Mouse (Mus musculus) liver, adult (tissue): ENCODE measurements around the gene Rpl18a.

Experiments
- GATA4 ChIP-seq: IDR thresholded peaks from 2 replicates; pipeline ENCODE4 v1.6.1; 2014; ENCODE audit warnings: mild to moderate bottlenecking, low read length; ENCODE audit not compliant: insufficient replicate concordance

The Rpl18a gene

GRCm38 (mm10) chr8:70892896-70893655 lies 4.1 kb downstream of the Rpl18a start:
- no peak for TF ChIP-seq GATA4

- no peak for TF ChIP-seq GATA4
Measured at GRCm38 (mm10) chr8:70892022-70892895, 5.0 kb downstream of the Rpl18a start, which contains the start of gene Slc5a5. Gene Slc5a5, minus strand, starts transcription at chr8:70892757.

- TF ChIP-seq GATA4 = no peak
Measured at GRCm38 (mm10) chr8:70891356-70891755, 5.9 kb downstream of the Rpl18a start.

GRCm38 (mm10) chr8:70890656-70891055 lies 6.6 kb downstream of the Rpl18a start:
- TF ChIP-seq GATA4 = no peak

GRCm38 (mm10) chr8:70887669-70888068 lies 9.5 kb downstream of the Rpl18a start:
- TF ChIP-seq GATA4 = no peak

GRCm38 (mm10) chr8:70885612-70886011 lies 11.6 kb downstream of the Rpl18a start:
- TF ChIP-seq GATA4 = no peak

- TF ChIP-seq GATA4 = no peak
Measured at GRCm38 (mm10) chr8:70884683-70885082, 12.5 kb downstream of the Rpl18a start.

- TF ChIP-seq GATA4 = no peak
Measured at GRCm38 (mm10) chr8:70884186-70884585, 13.0 kb downstream of the Rpl18a start.

- no peak for TF ChIP-seq GATA4
Measured at GRCm38 (mm10) chr8:70880546-70880945, 16.7 kb downstream of the Rpl18a start.

- no peak for TF ChIP-seq GATA4
Measured at GRCm38 (mm10) chr8:70880126-70880525, 17.1 kb downstream of the Rpl18a start.

- TF ChIP-seq GATA4 = no peak
Measured at GRCm38 (mm10) chr8:70879500-70879899, 17.7 kb downstream of the Rpl18a start.

GRCm38 (mm10) chr8:70878178-70878577 lies 19.0 kb downstream of the Rpl18a start:
- TF ChIP-seq GATA4 = no peak

- no peak for TF ChIP-seq GATA4
Measured at GRCm38 (mm10) chr8:70876382-70876781, 20.8 kb downstream of the Rpl18a start.

GRCm38 (mm10) chr8:70874441-70874840 lies 22.8 kb downstream of the Rpl18a start:
- TF ChIP-seq GATA4 = no peak

GRCm38 (mm10) chr8:70873364-70873985 lies 23.7 kb downstream of the Rpl18a start, which contains the start of gene Ccdc124:
Gene Ccdc124, minus strand, starts transcription at chr8:70873935.
- no peak; the same call in 1 of the 2 replicates for TF ChIP-seq GATA4
